Mouse (Mus musculus) activated CD4-positive, CD25-positive, alpha-beta regulatory T cell (primary cell): Measurements from ENCODE around the gene Vmn1r70. TPM values are rescaled to one million over a fixed set of nuclear protein-coding genes. Genes with fewer than 3 reads are reported as not detected.

Experiments used
- polyA plus RNA-seq, 2 experiments: library from polyadenylated mRNA; unstranded; fragments of 100-300 nt; shearing (Covaris generic); gene quantifications; one replicate each; pipeline ENCODE4 v1.2.1; 2017

Vmn1r70 gene
- polyA plus RNA-seq = under 1 TPM in 1 of 2 experiments, not detected in 1; 0.28 TPM

GRCm38 (mm10) chr7:10631232-10631631 lies at the start of gene Vmn1r70:
Vmn1r70 (plus strand) TSS chr7:10631532.

GRCm38 (mm10) chr7:10613559-10613958 lies 17.8 kb upstream of the Vmn1r70 start, which contains the start of gene Vmn1r69:
Vmn1r69 (minus strand) TSS chr7:10613659.

Other genes starting within 250 kb of the Vmn1r70 start
- gene Vmn1r67, start 188.2 kb upstream of the Vmn1r70 start, polyA plus RNA-seq = under 1 TPM in 1 of 2 experiments, not detected in 1; 0.28 TPM
- gene Zik1, start 136.1 kb upstream of the Vmn1r70 start, polyA plus RNA-seq = 1 to 10 TPM; 1.4 to 1.9 TPM
- under 1 TPM in 1 of 2 experiments, not detected in 1; 0.29 TPM for gene Vmn1r68, start 73.0 kb upstream of the Vmn1r70 start, polyA plus RNA-seq
- not detected for gene Vmn1r69, start 17.9 kb upstream of the Vmn1r70 start, polyA plus RNA-seq
- under 1 TPM in 1 of 2 experiments, not detected in 1; 0.23 TPM for gene Nlrp4b, start 56.3 kb downstream of the Vmn1r70 start, polyA plus RNA-seq
- under 1 TPM in 1 of 2 experiments, not detected in 1; 0.27 TPM for gene Vmn1r71, start 122.8 kb downstream of the Vmn1r70 start, polyA plus RNA-seq